ENCODE assay signal across 10 mouse cellular contexts in genomic region chr14:118151651-118152293, GRCm38 (mm10). TPM values are rescaled to one million over a fixed set of nuclear protein-coding genes. Genes with fewer than 3 reads are reported as not detected.
A peak's percentile ranks its signal among the peaks of the same experiment; 100 is the strongest.
DNase-seq lines count a peak whose midpoint lies in the region; ATAC-seq and TF ChIP-seq lines count a peak whose summit lies in the region.
"Had no signal": no experiment of that assay in that cellular context is flagged by ENCODE, and none has a peak within 500 bp of the region (broad histone marks: within the 10 kb centered on the region; RNA-seq: fewer than 3 reads in every experiment).

No protein-coding gene starts in this region.

- no peak overlapping the region for H3K9ac ChIP-seq in heart, postnatal 0 days (replicated peaks; ENCODE audit: low read depth, low read length)
- H3K9ac ChIP-seq in forebrain, embryonic 11.5 days (ENCODE audit: low read length) = no peak overlapping the region

- peak overlapping the region; percentile 34; the same call in 1 of the 2 replicates for H3K27ac ChIP-seq in heart, postnatal 0 days (ENCODE audit: low read depth)
- H3K27ac ChIP-seq in forebrain, embryonic 11.5 days (ENCODE audit: low read depth, low read length) = no peak overlapping the region
- H3K27ac ChIP-seq: macrophage had no signal

- TF ChIP-seq CTCF in heart, postnatal 0 days (IDR thresholded peaks at IDR 0.05; ENCODE audit: low read depth) = peak; percentile 62

- intact Hi-C loops in left cerebral cortex, postnatal 14 days (cut with DNase I) = loop anchor here (5.0 kb wide), 1 partner anchor 144 kb away; no protein-coding TSS in a partner anchor

- DNase-seq in cerebellum, postnatal 10 days = peak; percentile 20 to 29
- no peak for DNase-seq in cerebellum, adult 11 months
- DNase-seq in left cerebral cortex, postnatal 14 days (ENCODE audit: low spot score in 2 of 2) = peak; percentile 32 to 61
- DNase-seq in left cerebral cortex, adult 9 months (ENCODE audit: low spot score in 2 of 2) = no peak
- peak; percentile 66 for DNase-seq in heart, postnatal 0 days (ENCODE audit: low spot score)
- DNase-seq in retina, embryonic 14.5 days (ENCODE audit: low spot score) = peak; percentile 69
- DNase-seq in thymus, postnatal 14 days = no peak
- no peak for DNase-seq in forebrain, embryonic 11.5 days (ENCODE audit: low spot score)
- DNase-seq: cerebellum, postnatal 36 days had no signal

- no peaks in the 10 kb centered on the region for H3K9me3 ChIP-seq in heart, postnatal 0 days (replicated peaks; ENCODE audit: control insufficient read depth, low read length)
- H3K9me3 ChIP-seq in forebrain, embryonic 11.5 days (ENCODE audit: control insufficient read depth, low read length) = no peaks in the 10 kb centered on the region

- H3K4me1 ChIP-seq in heart, postnatal 0 days (ENCODE audit: control insufficient read depth, insufficient read depth) = 0 out of 2 replicates have a peak, but pooled peaks cover 8% of the 10 kb centered on the region
- no peaks in the 10 kb centered on the region for H3K4me1 ChIP-seq in forebrain, embryonic 11.5 days (replicated peaks; ENCODE audit: control insufficient read depth, insufficient read depth, low read length)

- WGBS in heart, postnatal 0 days = 49% methylated on average over 5 of the region's 5 CpGs
- 91% methylated on average over 5 of the region's 5 CpGs for WGBS in forebrain, embryonic 11.5 days

- no peak overlapping the region for H3K4me2 ChIP-seq in heart, postnatal 0 days (ENCODE audit: low read depth, low read length)
- H3K4me2 ChIP-seq in forebrain, embryonic 11.5 days (ENCODE audit: low read depth, low read length, severe bottlenecking) = no peak overlapping the region

- ATAC-seq in heart, postnatal 0 days (ENCODE audit: insufficient read depth, low read depth) = peak; percentile 57; the same call in 1 of the 2 replicates
- ATAC-seq in forebrain, embryonic 11.5 days (replicated peaks; ENCODE audit: low FRiP score) = no peak

- no peaks in the 10 kb centered on the region for H3K27me3 ChIP-seq in heart, postnatal 0 days (ENCODE audit: control insufficient read depth, insufficient read depth, low read length)
- no peaks in the 10 kb centered on the region for H3K27me3 ChIP-seq in forebrain, embryonic 11.5 days (ENCODE audit: control insufficient read depth, insufficient read depth, low read length)

- no peak for TF ChIP-seq EP300 in heart, postnatal 0 days (IDR thresholded peaks at IDR 0.05; ENCODE audit: low read depth)

- peaks cover 27% of the 10 kb centered on the region for H3K36me3 ChIP-seq in heart, postnatal 0 days (replicated peaks; ENCODE audit: control insufficient read depth, insufficient read depth, low read length)
- no peaks in the 10 kb centered on the region for H3K36me3 ChIP-seq in forebrain, embryonic 11.5 days (ENCODE audit: control insufficient read depth, insufficient read depth, low read length)

- no peak overlapping the region for H3K4me3 ChIP-seq in heart, postnatal 0 days (ENCODE audit: low read depth, low read length)
- no peak overlapping the region for H3K4me3 ChIP-seq in forebrain, embryonic 11.5 days (ENCODE audit: low read depth, low read length)

RNA-seq across cellular contexts. Expression of gene Gpr180, which starts 14.8 kb away (rescaled TPM):
- 10 to 100 TPM; 34.2 to 36.7 TPM for total RNA-seq in left cerebral cortex, postnatal 14 days (2021)
- 37.7 and 70.0 TPM in 2 replicates for total RNA-seq in heart, postnatal 0 days (2014; rRNA removed; ENCODE audit: low replicate concordance)
- polyA plus RNA-seq in heart, postnatal 0 days (2015; fragmentation: Nextera tagmentation; extraction: Ambion mirVana) = 38.0 and 41.6 TPM in 2 replicates
- 36.2 and 39.3 TPM in 2 replicates for polyA plus RNA-seq in forebrain, embryonic 11.5 days (2014; fragmentation: Nextera tagmentation; extraction: Ambion mirVana)

RNA-seq across cellular contexts. Expression of gene Tgds, which starts 19.2 kb away (rescaled TPM):
- total RNA-seq in left cerebral cortex, postnatal 14 days (2021) = 1 to 10 TPM; 6.8 to 8.0 TPM
- total RNA-seq in heart, postnatal 0 days (2014; rRNA removed; ENCODE audit: low replicate concordance) = 15.8 and 17.3 TPM in 2 replicates
- 25.2 and 28.4 TPM in 2 replicates for polyA plus RNA-seq in heart, postnatal 0 days (2015; fragmentation: Nextera tagmentation; extraction: Ambion mirVana)
- polyA plus RNA-seq in forebrain, embryonic 11.5 days (2014; fragmentation: Nextera tagmentation; extraction: Ambion mirVana) = 27.6 and 30.3 TPM in 2 replicates

Comparison
In these comparisons a context has a peak if more than half of its experiments do, and no peak if none do; other contexts are left out.
1. DNase-seq: peak in cerebellum, postnatal 10 days (2 of 2), left cerebral cortex, postnatal 14 days (2 of 2), heart, postnatal 0 days (single experiment) and retina, embryonic 14.5 days (single experiment); none in cerebellum, adult 11 months (single experiment), left cerebral cortex, adult 9 months (0 of 2), thymus, postnatal 14 days (single experiment) and forebrain, embryonic 11.5 days (single experiment).